Mouse (Mus musculus) urinary bladder, postnatal 36 days (tissue): ENCODE data around the gene B4galt5.

ENCODE experiments used
- DNase-seq, 2 experiments: peaks; one replicate each; pipeline ENCODE4 v3.0.0; 2022; ENCODE audit warnings: low spot score in 2 of 2, mixed read lengths in 1 of 2

The B4galt5 gene

DNA sequence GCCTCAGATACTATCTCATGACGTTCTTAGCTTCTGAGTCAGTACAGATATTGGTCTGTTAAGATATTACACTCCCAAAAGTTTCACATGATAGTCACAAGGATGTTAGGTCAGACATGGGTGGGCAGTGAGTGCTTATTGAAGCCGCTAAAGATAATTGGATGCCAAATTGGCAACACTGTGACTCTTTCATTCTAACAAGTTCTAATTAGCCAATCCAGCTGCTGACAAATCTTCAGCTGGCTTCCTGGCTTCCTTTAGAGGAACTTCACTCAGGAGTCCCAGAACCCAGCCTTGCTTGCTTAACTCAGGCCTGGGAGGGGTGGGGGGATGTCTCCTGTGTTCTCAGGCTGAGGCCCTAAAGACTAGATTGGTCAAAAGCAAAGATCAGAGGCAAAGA, 9.5 kb upstream of the B4galt5 start:
- DNase-seq = no peak

DNA sequence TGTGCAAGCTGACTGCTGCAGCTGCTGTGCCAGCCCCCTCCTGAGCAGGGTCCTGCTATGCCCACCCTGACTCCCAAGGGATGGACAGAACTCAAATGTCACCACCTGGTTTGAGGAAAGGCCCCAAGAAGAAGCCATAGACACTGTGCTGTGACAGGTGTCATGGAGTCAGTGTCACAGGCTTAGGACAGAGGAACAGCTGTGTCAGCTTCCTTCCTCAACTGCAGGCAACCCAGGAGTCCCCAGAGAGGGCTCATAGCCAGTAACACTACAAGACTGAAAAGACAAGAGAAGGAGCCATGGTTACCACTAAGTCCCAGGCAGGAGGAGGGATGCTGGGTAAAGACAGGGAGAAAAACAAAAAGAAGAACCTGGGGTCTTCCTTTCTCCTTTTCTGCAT, 7.9 kb upstream of the B4galt5 start:
- no peak for DNase-seq

DNA sequence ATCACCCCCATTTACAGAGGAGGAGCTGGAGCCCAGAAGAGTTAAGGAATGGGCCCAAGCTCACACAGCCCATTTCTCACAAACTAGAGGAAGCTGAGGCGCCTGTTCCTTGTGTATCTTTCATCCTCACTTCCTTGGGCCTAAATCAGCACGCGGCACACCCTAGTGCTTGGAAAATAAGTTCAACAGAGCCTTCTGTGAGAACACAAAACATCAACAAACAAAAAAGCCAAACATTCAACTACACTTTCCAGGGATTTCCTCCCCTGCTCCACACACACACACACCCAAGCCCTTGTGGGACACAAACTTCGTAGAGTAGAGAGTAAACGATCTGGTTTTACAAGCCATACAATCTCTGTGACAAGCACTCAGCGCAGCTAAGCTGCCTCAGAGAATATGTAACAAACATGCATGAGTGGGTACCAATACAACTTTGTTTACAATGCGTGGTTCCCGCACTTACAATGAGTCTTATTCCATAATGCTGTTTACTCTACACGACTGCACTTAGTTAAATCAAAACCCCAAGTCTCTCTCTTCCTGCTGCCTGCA, 5.7 kb upstream of the B4galt5 start:
- no peak for DNase-seq

DNA sequence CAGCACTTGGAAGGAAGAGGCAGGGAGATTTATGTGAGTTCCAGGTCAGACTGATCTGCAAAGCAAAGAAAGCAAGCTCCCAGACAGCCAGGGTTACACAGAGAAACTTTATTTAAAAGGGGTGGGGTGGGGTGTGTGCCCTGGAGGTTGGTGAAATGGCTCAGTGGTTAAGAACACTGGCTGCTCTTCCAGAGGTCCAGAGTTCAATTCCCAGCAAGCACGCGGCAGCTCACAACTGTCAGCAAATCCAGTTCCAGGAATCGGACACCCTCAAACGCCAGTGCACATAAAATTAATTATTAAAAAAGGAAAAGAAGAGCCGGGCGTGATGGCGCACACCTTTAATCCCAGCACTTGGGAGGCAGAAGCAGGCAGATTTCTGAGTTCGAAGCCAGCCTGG, 5.1 kb upstream of the B4galt5 start:
- DNase-seq = no peak

DNA sequence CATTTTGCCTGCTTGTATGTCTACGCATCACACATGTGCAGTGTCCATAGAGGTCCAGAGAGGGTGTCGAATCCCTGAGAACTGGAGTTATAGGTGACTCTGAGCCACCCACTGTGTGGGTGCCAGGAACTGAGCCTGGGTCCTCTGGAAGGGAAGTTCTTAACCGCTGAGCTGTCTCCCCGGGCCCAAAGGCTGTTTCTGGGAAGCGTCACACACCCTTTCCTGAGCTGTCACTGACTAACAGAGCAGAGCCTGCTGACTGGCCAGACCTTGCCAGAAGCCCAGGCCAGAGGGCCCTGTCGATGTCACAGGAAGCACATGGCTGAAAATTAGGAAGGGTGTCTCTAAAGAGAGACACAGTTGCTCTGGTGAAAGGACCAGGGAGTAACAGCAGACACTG, 3.5 kb upstream of the B4galt5 start:
- DNase-seq = no peak

DNA sequence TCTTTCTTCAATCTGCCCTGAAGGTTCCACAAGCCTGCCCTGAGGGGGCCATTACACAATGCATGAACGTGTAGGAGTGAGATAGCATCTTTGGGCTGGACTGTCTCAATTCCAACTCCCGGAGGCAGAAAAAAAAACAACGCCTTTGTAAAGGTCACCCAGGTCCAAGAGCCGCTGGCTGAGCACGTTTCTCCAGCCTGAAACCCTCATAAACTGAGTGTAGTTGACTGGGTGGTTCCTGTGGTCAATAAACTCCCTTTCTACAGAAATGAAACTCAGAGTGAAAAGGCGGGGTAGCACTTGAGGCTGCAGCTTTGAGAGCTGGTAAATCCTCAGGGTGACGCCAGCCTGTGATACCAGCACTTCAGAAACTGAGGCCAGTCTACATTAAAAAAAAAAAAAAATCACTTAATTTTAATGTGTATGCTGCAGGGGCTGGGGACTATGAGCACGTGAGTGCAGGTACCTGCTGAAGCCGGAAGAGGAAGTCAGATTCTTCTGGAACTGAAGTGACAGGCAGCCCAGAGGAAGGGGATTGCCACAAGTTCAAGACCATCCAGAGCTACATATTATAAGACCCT, 2.5 kb upstream of the B4galt5 start:
- DNase-seq = no peak

DNA sequence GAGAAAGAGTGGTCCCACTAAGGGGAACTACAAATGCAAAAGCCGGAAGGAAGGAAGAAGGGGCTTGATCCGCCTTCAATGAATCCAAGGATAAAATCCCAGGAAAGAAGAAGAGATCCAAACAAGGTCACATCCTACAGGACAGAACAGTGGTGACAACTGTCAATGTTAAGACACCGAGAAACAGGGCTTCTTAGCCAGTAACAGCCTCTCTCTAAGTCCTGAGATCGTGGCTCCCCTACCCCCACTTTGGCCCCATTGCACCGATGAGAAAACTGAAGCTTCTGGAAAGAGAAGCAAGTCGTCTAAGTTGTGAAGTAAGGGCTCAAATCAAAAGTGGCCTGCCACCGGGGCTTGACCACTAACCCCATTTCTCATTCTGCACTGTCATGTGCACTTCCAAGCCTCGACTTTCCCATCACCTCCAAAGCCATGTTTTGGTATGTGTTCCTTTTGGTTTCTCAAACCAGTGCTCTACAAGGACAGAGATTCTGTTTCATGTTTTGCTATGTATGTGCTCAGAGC, 1.2 kb upstream of the B4galt5 start:
- DNase-seq = no peak

DNA sequence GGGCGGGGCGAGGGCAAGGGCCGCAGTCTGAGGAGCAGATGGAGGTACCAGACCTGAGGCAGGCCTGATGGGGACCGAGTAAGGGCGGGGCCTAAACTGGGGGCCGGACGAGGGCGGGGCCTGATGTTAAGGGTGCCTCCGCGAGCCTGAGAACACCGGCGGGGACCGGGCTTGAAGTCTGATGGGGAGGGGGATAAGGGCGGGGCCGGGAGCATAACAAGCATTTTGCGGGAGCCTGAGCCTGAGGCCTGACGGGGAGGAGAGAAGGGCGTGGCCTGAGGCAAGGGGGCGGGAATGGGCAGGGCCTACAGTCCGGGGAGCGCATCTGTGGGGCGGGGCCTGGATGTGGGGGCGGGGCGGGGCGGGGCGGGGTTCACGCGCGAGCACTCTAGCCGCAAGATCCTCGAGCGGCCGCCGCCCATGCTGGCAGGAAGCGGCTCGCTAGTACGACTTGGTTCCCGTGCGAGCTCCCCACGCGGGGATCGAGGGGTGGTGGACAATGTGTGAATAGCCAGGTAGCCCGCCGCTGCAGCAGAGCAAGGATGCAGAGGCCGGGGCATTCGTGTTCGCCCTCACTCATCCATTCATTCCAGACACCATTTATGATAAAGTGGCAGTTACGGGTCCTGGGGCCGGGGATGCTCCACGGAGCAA, 427 bp upstream of the B4galt5 start:
- peak; percentile 91 to 94 for DNase-seq

DNA sequence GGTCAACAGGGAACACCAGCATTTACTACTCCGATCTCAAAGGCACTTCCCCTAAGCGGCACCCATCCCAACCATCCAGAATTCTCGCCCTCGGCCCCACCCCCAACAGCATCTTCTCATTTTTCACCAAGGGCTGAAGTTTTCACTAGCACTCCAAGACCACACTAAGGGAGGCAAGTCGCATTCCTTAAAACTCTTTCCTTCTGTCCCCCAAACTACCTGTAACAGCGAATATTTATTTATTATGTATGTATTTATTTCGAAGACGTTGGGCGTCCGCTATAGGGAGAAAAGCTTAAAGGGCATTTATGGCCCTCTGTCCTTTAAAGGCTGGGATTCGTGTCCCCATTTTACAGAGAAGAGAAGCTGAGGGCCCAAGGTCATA, 1.0 kb downstream of the B4galt5 start:
- DNase-seq = peak in 1 of 2 experiments; percentile 49

DNA sequence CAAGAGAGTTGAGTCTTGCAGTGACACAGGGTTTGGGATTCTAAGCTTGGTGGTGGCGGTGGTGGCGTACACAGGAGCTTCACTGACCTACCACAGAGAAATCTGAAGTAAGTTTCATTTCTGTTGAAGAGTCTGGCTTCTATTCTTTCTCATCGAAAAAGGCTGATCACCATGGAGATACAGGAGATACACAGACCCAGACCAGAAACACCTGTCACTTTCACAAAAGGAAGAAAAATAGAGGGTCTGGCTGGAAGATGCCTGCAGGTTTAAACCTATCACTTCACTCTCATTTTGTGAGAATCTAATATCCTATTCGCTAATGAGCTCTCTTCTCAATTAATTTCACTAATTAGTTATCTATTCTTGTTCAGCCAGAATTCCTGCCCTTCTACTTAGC, 1.6 kb downstream of the B4galt5 start:
- DNase-seq = no peak

DNA sequence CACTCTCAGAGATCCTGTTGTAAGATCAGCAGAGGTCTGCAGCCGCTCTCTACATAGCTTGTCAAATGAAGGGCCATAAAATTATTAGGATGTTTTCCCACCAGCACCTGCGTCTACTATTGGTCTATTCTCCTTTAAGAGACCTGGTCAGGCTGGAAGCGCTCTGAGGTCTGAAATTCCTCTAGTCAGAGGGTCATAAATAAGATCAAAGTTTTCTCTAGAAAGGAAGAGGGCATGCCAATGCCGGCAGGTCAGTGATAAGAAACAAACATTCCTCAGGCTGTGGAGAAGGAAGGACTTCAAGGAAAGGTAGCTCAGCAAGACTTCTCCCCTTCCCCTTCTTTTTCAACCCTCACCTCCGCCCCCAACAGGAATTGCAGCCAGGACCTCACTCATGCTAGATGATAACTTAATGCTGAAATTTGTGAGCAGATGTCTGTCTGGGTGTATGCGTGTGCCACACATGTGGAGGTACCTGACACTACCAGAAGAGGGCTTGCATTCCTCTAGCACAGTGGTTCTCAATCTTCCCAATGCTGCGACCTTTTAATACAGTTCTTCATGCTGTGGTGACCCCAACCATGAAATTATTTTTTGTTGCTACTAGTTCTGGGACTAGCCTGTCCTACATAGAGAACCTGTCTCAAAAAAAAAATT, 3.3 kb downstream of the B4galt5 start:
- no peak for DNase-seq

DNA sequence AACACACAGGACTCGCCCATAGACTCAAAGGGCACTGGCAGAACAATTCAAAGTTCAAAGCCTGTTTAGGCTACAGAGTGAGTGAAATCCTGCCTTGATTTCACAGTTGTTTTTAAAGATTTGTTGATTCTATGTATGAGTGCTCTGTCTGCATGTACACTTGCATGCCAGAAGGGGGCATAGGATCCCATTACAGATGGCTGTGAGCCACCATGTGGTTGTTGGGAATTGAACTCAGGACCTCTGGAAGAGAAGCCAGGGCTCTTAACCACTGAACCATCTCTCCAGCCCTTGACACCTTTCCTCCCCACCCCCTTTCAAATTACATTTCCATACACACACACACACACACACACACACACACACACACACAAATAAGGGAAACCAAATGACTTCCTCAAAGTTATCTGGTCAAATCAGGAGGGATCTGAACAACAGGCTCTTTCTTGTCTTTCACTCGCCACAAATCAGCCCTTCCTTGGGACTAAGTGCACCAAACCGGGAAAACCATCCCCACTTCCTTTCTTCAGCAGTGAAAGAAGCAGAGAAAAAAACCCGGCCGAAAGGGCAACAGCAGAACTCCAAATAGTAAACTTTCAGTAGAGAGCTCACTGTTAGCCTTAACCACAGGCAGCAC, 4.0 kb downstream of the B4galt5 start:
- no peak for DNase-seq

DNA sequence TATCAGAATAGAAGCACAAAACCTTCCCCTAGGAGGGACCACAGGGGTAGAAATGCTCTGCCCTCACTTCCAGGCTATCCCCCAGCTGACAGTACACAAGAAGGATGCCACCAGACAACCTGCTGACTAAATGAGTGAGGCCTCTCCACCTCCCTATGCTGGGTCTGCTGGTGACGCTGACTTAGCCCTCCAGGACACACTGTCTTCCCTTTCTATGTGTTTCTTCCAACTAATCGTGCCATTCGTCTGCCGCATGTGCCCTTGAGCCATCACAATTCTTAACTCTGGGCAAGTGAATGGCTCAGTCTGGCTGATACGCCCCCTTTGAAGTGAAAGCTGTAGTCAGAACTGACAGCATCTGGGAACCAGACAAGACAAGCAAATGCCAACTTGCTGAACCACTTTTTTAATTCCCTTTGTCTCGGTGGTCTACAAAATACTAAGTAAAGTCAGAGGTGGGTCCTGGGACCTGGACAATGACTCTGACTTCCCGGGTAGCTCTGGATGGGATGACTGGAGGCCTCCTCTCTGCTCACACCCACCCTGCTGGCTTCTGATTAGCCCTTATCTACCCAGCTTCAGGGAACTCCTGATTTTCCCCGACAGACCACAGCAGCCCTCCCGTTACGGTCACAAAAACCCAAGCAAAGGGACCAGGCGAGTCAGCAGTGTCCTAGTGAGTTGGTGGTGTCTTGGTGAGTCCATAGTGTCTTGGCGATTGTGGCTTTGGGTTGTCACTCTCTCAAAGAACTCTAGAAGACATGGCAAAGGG, 5.4 kb downstream of the B4galt5 start:
- no peak for DNase-seq

DNA sequence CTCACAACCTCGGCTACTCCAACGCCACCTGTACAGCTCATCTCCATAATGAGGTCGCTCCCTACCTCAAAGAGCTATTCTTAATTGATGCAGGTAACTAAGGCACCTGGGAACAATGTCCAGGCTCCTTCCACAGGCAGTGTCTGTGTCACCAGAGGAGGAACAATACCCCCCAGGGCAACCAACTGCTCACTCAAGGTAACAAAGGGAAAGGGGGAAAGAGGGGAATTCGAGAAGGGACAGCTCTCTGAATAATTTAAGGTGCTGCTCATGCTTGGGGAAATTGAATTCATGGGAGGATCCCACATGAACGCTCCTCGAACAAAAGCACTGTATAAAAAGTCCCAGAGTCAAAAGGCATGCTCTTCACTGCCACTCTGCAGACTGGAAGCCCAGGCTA, 6.1 kb downstream of the B4galt5 start:
- no peak for DNase-seq

DNA sequence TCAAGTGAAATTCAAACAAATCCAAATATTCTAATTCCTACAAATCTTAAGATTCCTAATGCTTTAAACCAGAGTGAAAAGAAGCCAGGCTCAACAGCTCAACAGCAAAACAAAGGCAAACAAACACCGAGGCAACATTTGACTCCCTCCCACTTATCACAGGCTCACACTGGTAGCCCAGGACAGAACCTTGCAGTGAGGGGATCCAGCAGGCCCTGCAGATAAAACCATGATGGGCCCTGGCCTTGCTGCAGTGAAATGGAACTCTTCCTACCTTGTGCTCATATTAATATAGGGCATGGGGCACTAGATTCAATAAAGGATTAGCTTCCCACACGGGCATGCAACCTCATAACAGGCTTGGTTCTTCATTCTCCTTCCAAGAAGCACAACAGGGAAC, 11.4 kb downstream of the B4galt5 start:
- DNase-seq = no peak

DNA sequence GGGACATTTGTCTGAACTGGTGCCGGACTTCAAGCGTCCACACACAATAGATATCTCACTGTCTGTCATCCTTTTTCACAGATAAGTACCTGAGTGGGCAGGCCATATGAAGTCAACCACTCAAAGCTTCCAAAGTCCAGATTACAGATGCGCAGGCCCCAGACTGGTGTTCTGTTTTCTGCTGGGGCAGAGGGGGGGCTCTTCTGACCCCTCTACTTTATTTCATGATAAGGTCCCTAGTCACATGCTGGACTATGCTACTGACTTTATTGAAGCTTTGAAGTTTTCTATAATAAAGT, 11.8 kb downstream of the B4galt5 start:
- no peak for DNase-seq

DNA sequence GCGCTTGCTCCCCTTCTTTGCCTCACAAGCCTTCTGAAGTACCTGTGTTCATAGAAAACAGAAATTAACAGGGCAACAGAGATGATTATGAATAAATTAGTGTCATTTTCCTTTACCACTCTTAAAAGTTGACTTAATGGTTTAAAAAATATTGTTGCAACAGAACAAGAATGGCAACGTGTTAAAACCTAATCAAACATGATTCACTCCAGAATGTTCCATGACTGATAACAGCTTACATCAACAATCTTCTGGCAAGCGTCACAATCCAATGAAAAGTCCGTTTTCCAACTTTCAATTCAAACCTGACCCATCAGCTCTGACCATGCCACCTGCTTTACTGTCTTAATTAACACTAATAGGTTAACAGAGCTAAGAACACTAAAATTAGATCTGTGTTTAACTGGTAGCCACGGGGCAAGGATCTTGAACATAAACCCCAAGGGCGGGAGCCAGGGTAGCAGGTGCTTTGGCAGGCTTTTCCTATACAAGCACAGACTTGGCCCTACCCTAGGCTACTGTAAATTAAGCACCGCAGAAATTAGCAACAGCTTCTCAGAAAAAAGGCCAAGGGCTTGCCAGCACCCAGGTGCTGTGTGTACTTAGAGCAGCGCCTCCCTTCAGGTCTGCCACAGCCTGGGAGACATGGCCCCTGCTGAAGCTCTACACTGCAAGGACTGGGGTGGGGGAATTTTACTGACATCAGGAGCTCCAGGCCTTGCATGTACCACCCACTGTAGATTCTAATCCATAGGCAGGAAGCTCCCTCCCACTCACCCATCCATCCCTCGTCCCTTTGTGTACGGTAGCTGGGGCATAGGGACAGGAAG, 12.4 kb downstream of the B4galt5 start:
- no peak for DNase-seq

DNA sequence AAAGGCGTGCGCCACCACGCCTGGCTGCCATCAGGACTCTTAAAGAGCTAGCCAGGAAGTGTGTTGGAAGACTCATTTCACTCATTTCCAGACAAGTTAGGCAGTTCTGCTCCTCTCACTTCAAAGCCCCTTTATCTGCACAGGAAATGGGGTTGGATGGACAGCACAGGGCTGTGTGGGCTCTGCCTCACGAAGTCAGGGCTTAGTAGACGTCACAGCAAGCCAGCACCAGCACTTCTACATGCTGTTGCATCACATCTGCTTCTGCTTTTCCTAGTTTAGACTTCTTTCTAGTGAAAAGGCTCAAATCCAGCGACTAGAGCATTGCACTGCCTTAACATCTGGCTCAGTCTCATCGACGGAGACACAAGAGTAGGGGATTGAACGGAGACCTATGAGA, 13.9 kb downstream of the B4galt5 start:
- no peak for DNase-seq

DNA sequence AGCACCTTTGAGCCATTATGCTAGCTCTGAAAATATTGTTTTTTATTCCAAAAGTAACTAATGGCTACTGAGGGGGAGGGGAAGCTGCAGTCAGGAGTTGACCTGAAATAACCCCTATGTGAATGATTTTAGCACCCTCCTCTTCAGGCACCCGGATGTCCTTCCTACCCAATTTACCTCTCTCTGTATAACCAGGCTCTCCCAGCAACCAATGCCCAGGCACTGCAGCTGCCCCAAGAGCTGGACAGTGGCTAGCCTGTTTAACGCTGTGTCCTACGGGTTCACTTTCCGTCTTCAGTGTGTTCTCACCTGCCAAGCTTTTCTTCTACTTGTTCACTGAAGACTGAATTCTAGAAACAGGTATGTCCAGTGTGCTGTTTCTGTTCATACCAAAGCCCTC, 14.7 kb downstream of the B4galt5 start:
- no peak for DNase-seq

DNA sequence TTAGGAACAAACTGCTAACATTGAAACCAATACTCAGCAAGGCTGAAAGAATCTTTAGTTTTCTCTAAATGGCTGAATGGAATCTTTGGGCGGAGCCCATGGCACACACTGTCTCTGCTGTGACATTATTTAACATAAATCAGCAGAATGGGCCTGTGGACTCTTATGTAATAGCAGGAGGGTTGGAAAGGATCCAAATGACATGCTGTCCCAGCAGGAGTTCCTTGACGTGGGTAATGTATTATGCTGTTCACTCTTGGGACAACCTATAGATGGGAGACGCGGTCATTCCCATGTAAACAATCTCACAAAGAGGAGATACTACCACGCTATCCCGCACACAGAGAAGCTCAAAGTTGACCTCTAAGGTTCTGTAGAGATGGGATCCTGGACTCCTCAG, 15.5 kb downstream of the B4galt5 start:
- no peak for DNase-seq
